Mouse (Mus musculus): ENCODE results near the gene Stk40.

The Stk40 gene

DNA sequence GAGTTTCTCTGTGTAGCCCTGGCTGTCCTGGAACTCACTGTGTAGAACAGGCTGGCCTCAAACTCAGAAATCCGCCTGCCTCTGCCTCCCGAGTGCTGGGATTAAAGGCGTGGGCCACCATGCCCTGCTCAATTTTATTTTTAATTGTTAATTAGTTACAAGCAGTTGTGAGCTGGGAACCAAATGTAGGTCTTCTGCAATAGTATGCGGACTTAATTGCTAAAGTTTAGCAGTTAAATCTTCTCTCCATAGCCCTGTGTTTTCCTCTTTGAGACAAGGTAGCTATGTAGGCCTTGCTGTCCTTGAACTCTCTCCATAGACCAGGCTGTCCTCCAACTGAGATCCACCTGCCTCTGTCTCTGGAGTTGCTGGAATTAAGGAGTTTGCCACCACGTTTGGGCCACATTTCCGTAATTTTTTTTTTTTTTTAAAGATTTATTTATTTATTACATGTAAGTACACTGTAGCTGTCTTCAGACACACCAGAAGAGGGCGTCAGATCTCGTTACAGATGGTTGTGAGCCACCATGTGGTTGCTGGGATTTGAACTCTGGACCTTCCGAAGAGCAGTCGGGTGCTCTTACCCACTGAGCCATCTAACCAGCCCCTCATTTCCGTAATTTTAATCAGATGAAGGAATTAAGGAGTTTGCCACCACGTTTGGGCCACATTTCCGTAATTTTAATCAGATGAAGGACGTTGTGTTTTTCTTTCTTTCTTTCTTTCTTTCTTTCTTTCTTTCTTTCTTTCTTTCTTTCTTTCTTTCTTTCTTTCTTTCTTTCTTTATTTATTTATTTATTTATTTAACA is 7.9 kb upstream of the Stk40 start:
- in situ Hi-C loops (cut with MboI; ENCODE audit: unreplicated experiment in 2 of 2), result loop anchor here in 1 of 2 experiments (25.0 kb wide), 1 partner anchor 166 kb away; the partner anchor contains the start of genes Map7d1 and Trappc3

GRCm38 (mm10) chr4:126096464-126097111 is 7.2 kb upstream of the Stk40 start, which contains the start of gene Lsm10:
TSS of gene Lsm10 (plus strand) at chr4:126096623.
- in situ Hi-C loops (cut with MboI; ENCODE audit: unreplicated experiment in 2 of 2), result loop anchor here in 1 of 2 experiments (25.0 kb wide), 1 partner anchor 166 kb away; the partner anchor contains the start of genes Map7d1 and Trappc3

DNA sequence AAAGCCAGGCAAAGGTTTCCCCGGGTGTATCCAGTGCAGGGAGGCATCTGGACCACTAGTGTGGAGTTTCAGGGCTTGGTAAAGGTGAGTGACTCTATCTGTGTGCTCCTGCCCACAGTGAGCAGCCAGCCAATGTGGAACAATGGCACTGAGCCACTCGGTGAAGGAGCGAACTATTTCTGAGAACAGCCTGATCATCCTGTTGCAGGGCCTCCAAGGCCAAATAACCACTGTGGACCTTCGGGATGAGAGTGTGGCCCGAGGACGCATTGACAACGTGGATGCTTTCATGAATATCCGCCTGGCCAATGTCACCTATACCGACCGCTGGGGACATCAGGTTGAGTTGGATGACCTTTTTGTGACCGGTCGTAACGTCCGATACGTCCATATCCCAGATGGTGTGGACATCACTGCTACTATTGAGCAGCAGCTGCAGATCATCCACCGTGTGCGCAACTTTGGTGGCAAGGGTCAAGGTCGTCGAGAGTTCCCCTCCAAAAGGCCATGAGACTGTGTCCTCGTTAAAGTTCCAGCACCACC is 6.0 kb upstream of the Stk40 start:
- in situ Hi-C loops (cut with MboI; ENCODE audit: unreplicated experiment in 2 of 2), result loop anchor here in 1 of 2 experiments (25.0 kb wide), 1 partner anchor 165 kb away; the partner anchor contains the start of genes Map7d1 and Trappc3

GRCm38 (mm10) chr4:126099365-126099764 is 4.4 kb upstream of the Stk40 start:
- in situ Hi-C loops (cut with MboI; ENCODE audit: unreplicated experiment in 2 of 2), result loop anchor here in 1 of 2 experiments (25.0 kb wide), 1 partner anchor 163 kb away; the partner anchor contains the start of genes Map7d1 and Trappc3

- in situ Hi-C loops (cut with MboI; ENCODE audit: unreplicated experiment in 2 of 2), result no loop called here
Measured at GRCm38 (mm10) chr4:126100764-126101163, 3.0 kb upstream of the Stk40 start.

GRCm38 (mm10) chr4:126102061-126102841 is 1.5 kb upstream of the Stk40 start:
- in situ Hi-C loops (cut with MboI; ENCODE audit: unreplicated experiment in 2 of 2), result no loop called here

GRCm38 (mm10) chr4:126103057-126103581 is 638 bp upstream of the Stk40 start:
- in situ Hi-C loops (cut with MboI; ENCODE audit: unreplicated experiment in 2 of 2), result no loop called here

- in situ Hi-C loops (cut with MboI; ENCODE audit: unreplicated experiment in 2 of 2), result no loop called here
Measured at GRCm38 (mm10) chr4:126104261-126105075, 711 bp downstream of the Stk40 start.

GRCm38 (mm10) chr4:126105131-126105783 is 1.5 kb downstream of the Stk40 start:
- in situ Hi-C loops (cut with MboI; ENCODE audit: unreplicated experiment in 2 of 2), result no loop called here

DNA sequence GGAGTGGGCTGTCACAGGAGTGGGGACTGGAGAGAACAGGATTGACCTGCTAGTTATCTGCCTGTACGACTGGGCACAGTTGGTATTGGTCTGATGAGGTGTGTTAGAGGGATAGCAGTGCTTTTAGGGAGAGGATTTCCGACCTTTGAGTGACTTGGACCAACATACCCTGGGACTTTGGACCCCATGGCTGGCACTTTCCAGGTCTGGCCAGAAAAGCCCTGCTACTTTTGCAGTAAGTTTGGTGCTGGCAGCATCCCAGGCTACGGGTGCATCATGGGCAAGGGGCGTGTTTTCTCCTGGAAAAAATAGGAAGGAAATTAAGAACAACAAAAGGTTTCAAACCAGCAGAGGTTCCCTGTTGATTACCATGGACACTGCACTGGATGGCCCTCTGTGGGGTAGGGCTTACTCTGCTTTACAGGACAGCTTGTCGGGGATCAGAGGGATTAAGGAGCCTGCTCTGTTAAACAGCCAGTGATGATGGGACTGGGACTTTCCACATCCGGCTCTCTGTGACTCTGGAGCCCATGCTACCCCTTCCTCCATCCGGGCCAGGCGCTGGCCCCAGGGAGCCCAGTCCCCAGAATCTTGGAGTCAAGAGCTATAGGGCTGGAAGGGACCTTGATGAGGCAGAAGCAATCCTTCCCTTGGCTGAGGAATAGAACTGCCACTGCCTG is 4.4 kb downstream of the Stk40 start:
- in situ Hi-C loops (cut with MboI; ENCODE audit: unreplicated experiment in 2 of 2), result no loop called here

GRCm38 (mm10) chr4:126109613-126110373 is 6.0 kb downstream of the Stk40 start:
- in situ Hi-C loops (cut with MboI; ENCODE audit: unreplicated experiment in 2 of 2), result no loop called here

DNA sequence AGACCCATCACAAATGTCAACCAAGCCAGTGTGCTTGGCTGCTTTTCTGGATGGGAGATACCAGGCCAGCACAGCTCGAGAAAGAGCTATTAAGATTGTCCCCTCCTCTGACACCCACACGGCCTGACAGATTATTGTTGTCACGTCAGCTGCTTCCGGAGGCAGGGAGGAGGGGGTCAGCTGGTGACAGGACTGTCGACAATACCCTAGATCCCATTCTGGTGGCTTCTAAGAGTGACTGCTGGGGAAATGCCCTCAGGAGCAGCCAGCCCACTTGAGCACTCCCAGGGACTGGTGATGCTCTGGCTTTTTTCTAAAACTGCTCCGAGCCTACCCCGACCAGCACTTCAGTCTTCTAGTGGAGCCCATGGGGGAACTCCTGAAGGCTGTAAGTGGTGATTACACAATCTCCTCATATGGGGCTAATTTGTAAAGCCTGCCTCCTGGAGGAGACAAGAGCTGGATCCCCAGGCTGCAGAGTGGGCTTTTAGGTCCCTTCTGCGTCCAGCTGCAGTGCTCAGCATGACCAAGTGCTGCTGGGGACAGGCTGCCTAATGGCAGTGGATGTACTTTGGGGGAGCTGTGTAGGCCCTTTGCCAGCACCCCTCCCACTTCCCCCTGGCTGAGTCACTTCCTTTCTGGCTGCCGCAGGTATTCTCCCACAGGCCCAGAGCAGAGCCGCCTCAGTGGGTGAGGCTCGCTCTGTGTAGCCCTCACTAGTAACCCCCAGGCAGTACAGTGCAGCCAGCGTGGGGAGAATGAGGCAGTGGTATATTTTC is 6.8 kb downstream of the Stk40 start:
- in situ Hi-C loops (cut with MboI; ENCODE audit: unreplicated experiment in 2 of 2), result no loop called here

GRCm38 (mm10) chr4:126111153-126111549 is 7.4 kb downstream of the Stk40 start:
- in situ Hi-C loops (cut with MboI; ENCODE audit: unreplicated experiment in 2 of 2), result no loop called here

DNA sequence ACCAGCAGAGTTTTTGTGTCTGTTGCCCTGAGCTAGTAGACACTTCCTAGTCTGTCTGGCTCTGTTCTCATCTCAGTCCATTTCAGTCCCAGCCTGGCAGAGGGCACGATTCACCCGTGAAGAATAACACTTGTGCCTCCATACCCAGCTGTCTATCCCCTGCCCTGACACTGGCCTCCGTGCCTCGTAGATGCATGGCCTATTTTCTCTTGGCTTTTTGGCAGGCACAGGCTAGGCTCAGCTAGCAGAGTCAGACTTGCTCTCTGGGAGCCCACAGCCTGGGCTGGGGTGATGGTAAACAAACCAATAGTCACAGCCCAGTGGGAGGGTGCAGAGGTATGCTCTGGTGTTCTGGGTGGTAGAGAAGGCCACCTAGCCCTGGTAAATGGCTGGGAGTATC is 9.5 kb downstream of the Stk40 start:
- in situ Hi-C loops (cut with MboI; ENCODE audit: unreplicated experiment in 2 of 2), result no loop called here

DNA sequence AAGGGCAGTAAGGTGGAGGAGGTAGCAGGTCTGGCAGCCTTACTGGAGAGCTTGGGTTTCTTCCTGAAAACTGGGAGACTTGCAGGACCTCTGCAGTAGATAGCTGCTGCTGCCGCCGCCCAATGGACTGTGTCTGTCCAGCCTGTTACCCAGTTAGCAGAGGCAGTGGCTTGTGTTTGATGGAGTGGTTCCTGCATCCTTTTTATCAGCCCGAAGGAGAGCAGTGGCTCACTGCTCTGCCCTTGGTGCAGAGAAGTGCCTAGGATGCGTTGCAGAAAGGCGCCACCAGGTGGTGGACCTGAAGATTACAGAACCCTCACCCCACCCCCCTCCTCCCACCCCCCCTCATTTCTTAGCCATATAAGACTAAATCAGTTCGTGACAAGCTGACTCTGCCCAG is 10.2 kb downstream of the Stk40 start:
- in situ Hi-C loops (cut with MboI; ENCODE audit: unreplicated experiment in 2 of 2), result no loop called here

- in situ Hi-C loops (cut with MboI; ENCODE audit: unreplicated experiment in 2 of 2), result no loop called here
Measured at GRCm38 (mm10) chr4:126115411-126115810, 11.7 kb downstream of the Stk40 start.

Data from v-Abl transformed pro-B cells (cell line).